Mouse (Mus musculus): ENCODE results near the gene Kbtbd13.

Kbtbd13 gene

GRCm38 (mm10) chr9:65393606-65394005, 2.2 kb upstream of the Kbtbd13 start:
- DNase-seq (ENCODE audit: low read depth, low spot score) = no peak

DNA sequence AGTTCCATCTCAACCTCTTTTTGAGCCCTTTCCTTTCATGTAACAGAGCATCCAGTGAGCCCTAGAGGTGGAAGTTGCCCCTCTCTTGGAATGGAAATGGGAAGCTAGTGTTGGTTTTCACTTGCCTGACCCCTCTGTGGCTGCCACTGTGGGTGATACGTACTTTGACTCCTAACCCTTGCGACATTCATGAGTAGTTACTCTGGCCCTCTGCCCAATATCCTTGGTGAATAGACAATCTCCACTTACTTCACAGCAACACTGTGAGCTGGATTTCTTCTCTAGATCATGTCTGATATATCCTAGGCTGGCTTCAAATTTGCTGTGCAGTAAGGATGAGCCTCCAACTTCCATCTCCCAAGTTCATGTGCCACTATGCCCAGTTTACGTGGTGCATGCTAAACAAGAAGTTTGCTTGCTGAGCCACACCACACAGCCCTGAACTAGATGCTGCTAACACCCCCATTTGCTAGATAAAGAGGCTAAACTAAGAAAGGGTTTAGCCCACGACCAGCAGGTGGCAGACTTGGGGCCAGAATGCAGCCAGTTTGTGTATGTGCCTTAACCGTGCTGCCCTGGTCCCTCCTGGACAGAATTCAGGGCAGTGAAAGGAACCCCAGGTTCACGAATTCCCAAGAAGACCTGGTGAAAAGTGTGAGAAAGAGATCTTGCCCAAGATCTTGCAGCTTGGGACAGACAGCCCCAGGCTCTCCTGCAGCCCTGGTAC, 1.3 kb upstream of the Kbtbd13 start:
- DNase-seq (ENCODE audit: low read depth, low spot score) = peak; percentile 42

GRCm38 (mm10) chr9:65390752-65391612, 470 bp downstream of the Kbtbd13 start:
- no peak for DNase-seq (ENCODE audit: low read depth, low spot score)

GRCm38 (mm10) chr9:65386373-65387140, 4.9 kb downstream of the Kbtbd13 start:
- no peak for DNase-seq (ENCODE audit: low read depth, low spot score)

GRCm38 (mm10) chr9:65384276-65384675, 7.2 kb downstream of the Kbtbd13 start:
- DNase-seq (ENCODE audit: low read depth, low spot score) = no peak

DNA sequence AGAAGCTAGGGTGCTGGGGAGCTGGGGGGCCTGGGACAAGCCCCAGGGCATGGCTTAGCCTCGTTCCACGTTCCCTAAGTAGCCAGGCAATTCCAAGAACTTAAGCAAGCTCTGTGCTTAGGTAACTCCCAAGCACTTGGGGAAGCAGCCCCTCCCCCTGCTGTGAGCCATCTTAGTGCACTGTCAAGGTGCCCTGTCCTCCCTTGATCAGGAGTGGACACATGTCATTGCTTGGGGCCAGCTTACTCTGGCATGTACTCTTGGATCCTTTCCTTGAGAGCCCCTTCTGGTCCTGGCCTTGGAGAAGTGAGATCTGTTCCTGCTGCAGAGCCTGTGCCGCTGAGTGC, 8.7 kb downstream of the Kbtbd13 start:
- DNase-seq (ENCODE audit: low read depth, low spot score) = no peak

DNA sequence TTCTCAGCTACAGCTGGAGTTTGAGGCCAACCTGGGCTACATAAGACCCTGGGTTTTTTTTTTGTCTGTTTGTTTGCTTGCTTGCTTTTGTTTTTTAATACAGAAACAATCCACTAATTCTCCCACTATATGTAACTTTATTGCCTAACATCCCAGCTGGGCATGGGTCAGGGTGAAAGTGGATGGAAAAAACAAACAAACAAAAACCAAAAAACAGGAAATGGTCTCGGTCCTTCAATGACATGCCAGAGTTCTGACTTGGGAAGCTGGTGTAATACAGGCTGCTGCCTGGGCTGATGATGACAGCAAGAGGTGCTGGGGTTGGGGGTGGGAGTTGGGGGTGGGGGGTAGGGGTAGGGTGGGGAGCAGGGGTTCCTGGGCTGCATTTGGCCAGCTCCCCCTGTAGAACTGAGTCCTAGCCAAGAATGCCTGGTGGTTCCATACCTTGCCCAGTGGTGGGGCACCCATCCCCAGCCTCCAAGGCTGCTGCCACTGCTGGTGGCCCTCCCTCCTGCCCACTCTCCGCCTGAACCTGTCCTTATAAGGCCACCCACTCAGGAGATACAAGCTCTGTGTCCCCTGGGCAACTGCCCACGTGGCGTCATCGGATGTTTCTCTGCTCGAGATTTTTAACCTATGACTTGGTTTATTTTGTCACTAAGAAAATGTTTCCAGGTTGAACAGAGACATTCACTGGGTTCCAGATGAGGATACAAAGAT, 9.3 kb downstream of the Kbtbd13 start:
- no peak for DNase-seq (ENCODE audit: low read depth, low spot score)

DNA sequence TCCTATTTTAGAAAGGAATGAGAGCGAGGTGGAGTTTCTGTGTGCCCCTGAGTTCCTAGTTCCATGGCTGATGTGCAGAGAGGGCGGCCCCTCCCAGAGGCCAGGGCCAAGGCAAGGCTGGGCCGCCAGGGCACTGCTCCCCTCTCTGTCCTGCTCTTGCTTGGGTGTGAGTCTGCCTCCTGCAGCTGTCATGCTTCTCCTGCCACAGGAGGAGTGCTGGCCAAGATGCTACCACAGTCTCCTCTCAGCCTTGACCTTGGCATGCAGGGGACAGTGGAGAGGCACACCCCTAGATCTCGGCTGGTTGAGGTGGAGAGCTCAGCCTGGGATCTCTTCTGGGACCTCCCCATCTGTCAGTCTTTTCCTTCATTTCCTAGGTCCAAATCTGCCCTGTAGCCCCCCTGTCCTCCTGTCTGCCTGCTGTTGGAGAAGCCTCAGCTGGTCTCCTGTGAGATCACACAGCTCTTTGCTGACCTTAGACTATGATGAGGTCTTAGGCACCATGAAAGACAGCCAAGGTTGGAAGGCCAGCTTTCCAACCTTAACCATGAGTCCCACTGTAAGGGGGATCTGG, 10.3 kb downstream of the Kbtbd13 start:
- DNase-seq (ENCODE audit: low read depth, low spot score) = no peak

DNA sequence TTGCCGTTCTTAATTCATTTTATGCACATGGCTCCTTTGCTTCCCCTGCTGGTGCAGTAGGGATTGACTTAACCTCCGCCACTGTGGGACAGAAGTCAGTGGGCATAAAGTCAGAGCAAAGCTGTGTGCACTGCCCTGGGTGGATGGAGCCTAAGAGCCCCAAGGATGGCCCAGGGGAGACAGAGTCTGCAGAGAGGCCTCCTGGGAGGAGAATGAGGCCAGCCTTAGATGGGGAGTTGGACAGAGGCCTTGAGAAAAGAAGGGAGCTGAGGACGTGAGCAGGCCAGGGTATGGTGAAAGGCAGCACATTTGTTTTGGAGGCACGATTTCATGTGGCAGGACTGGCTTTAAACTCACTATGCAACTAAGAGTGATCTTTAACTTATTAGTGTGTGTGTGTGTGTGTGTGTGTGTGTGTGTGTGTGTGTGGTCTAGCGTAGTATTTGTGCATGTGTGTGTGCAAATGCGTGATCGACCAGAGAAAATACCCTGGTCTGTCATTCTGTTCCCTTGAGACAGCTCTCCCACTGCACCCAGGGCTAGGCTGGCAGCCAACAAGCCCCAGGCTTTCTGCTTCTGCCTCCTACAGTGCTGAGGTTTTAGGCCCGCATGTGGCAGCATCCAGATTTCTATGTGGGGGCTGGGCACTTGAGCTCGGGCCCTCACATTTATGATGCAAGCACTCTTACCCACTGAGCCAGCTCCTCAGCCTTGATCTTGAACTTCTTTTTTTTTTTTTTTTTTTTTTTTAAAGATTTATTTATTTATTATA, 16.1 kb downstream of the Kbtbd13 start:
- DNase-seq (ENCODE audit: low read depth, low spot score) = no peak

DNA sequence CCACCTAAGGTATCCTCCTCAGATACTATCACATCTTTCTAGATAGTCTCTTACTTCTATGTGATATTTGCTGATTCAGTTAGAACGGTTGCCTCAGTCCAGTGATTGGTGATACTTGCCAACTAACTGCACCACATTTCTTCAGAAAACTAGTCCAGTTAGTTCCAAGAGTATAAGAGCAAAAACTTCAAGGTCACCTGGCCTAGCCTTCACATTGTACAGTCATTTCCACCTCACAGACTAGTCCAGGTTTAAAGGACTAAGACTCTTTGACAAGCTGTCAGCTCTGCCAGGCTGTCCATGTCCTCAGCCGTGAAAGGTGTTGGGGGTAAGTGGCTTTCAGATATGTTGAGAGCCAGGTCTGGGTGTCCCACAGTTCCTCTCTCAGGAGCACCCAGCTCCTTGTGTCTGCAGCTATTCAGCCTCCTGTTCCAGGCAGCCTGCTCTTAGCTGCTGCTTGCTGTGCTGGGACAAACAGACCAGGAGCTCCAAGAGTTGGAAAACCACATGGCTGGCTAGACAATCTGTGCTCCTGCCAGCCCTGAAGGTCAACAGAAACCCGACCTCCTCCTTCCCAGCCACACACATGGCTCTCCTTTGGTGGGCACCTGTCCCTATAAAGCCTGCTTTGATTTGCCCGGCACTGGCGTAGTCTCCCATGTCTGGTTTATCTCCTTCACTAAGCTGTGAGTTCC, 16.8 kb downstream of the Kbtbd13 start:
- no peak for DNase-seq (ENCODE audit: low read depth, low spot score)

- DNase-seq (ENCODE audit: low read depth, low spot score) = no peak
Observed at GRCm38 (mm10) chr9:65372449-65372848, 19.0 kb downstream of the Kbtbd13 start.

GRCm38 (mm10) chr9:65371756-65372155, 19.7 kb downstream of the Kbtbd13 start:
- DNase-seq (ENCODE audit: low read depth, low spot score) = no peak

DNA sequence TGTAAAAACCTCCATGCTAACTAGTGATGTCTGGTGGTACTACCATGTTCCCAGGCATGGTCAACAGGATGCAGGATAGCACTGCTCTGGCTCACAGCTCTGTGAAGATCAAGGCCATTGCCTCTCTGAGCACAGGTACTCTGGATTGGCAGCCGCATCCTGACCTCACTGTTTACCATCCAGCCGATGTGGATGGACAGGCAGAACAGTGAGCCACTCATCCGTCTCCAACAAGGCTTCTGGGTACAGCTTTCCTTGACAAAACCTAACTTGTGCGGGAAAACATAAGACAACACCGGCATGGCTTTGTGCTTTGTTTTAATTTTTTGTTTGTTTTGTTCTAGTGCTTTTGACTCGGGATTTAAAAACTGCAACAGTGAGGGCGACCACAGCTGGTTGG, 25.7 kb downstream of the Kbtbd13 start:
- DNase-seq (ENCODE audit: low read depth, low spot score) = no peak

DNA sequence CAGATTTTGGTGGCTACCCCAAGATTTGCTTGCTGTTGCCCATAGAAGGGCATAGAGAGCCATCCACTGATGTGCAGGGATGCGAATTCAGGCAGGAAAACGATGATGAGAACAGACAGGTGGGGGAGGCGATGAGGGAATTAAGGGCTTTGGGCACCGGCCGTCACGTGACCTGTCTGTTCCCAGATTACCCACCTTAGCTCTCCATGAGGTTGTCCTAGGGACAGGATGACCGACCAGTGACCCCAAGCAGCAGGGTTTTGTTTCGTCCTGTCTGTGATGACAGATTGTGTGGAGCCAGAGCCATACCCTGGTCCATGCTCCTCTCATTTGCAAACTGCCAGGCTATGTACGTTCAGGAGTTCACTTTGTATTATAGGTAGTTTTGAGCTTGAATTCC, 27.8 kb downstream of the Kbtbd13 start:
- peak; percentile 86 for DNase-seq (ENCODE audit: low read depth, low spot score)

GRCm38 (mm10) chr9:65360641-65361448, 30.6 kb downstream of the Kbtbd13 start, which contains the start of gene Ubap1l:
TSS of gene Ubap1l (plus strand) at chr9:65361041.
- DNase-seq (ENCODE audit: low read depth, low spot score) = peak; percentile 81

- no peak for DNase-seq (ENCODE audit: low read depth, low spot score)
Observed at GRCm38 (mm10) chr9:65358956-65359480, 32.4 kb downstream of the Kbtbd13 start.

GRCm38 (mm10) chr9:65356971-65357370, 34.5 kb downstream of the Kbtbd13 start:
- DNase-seq (ENCODE audit: low read depth, low spot score) = no peak

GRCm38 (mm10) chr9:65356561-65356960, 34.9 kb downstream of the Kbtbd13 start:
- no peak for DNase-seq (ENCODE audit: low read depth, low spot score)

- no peak for DNase-seq (ENCODE audit: low read depth, low spot score)
Observed at GRCm38 (mm10) chr9:65353251-65353650, 38.2 kb downstream of the Kbtbd13 start.
